Mouse (Mus musculus): ENCODE results near the gene Sympk.

GRCm38 (mm10) chr7:19016042-19016441 is 8.1 kb upstream of the Sympk start:
- TF ChIP-seq CTCF (IDR thresholded peaks at IDR 0.05) = no peak
- no peak for TF ChIP-seq EP300 (IDR thresholded peaks at IDR 0.05)

All from lung, postnatal 0 days (tissue).